Mouse (Mus musculus) myocyte (in vitro differentiated cells): ENCODE measurements at regions not wholly inside any gene's neighbourhood (a gene's known extent, or its start where the extent isn't known, plus 50 kb on each side); places are given as distances from the start of the nearest gene placed in this dataset.

Experiments
- H3K27me3 ChIP-seq: one replicate; pipeline ENCODE4 v1.6.1; 2011; ENCODE audit not compliant: control insufficient read depth, insufficient read depth, insufficient read length
- H3K36me3 ChIP-seq: one replicate; pipeline ENCODE4 v1.6.1; 2011; ENCODE audit not compliant: control insufficient read depth, insufficient read depth
- H3K4me2 ChIP-seq: one replicate; pipeline ENCODE4 v1.6.1; 2011; ENCODE audit warnings: low read depth, control low read depth
- H3K4me3 ChIP-seq: one replicate; pipeline ENCODE4 v1.5.1; 2011; ENCODE audit warnings: mild to moderate bottlenecking, control low read depth, moderate library complexity
- H3K79me2 ChIP-seq: one replicate; pipeline ENCODE4 v1.6.1; 2011; ENCODE audit not compliant: control insufficient read depth, insufficient read depth
- H3ac ChIP-seq: one replicate; pipeline ENCODE4 v1.6.1; 2011; ENCODE audit not compliant: control insufficient read depth, insufficient read length
- CEBPB ChIP-seq: IDR thresholded peaks from 2 replicates; pipeline ENCODE4 v1.6.1; 2011; ENCODE audit warnings: mild to moderate bottlenecking, moderate library complexity; ENCODE audit not compliant: poor library complexity, insufficient read depth, severe bottlenecking
- E2F4 ChIP-seq: IDR thresholded peaks from one replicate; pipeline ENCODE4 v1.6.1; 2011; ENCODE audit warnings: mild to moderate bottlenecking, control low read depth, moderate library complexity; ENCODE audit not compliant: insufficient read depth
- MAX ChIP-seq: IDR thresholded peaks from one replicate; pipeline ENCODE4 v1.6.1; 2011; ENCODE audit warnings: low read depth, mild to moderate bottlenecking, control low read depth
- MYOD1 ChIP-seq, 3 experiments: IDR thresholded peaks; one replicate each; pipeline ENCODE4 v1.6.1; 2011; ENCODE audit warnings: control low read depth in 2 of 3, low read depth in 2 of 3, mild to moderate bottlenecking in 2 of 3, moderate library complexity in 1 of 3; ENCODE audit not compliant: insufficient read length in 2 of 3, control insufficient read depth in 1 of 3
- MYOG ChIP-seq, 3 experiments: IDR thresholded peaks; one replicate each; pipeline ENCODE4 v1.6.1; 2011; ENCODE audit warnings: control low read depth in 2 of 3, low read depth in 2 of 3, mild to moderate bottlenecking in 2 of 3; ENCODE audit not compliant: insufficient read length in 2 of 3, control insufficient read depth in 1 of 3, insufficient read depth in 1 of 3
- POLR2A ChIP-seq: IDR thresholded peaks from one replicate; pipeline ENCODE4 v1.6.1; 2011; ENCODE audit warnings: low read depth, mild to moderate bottlenecking, control low read depth, moderate library complexity; ENCODE audit not compliant: insufficient read length
- POLR2AphosphoS2 ChIP-seq: IDR thresholded peaks from one replicate; pipeline ENCODE4 v1.6.1; 2011; ENCODE audit warnings: low read depth, control low read depth; ENCODE audit not compliant: insufficient read length
- REST ChIP-seq: IDR thresholded peaks from one replicate; pipeline ENCODE4 v1.6.1; 2011; ENCODE audit warnings: mild to moderate bottlenecking, control low read depth, moderate library complexity; ENCODE audit not compliant: insufficient read depth, insufficient read length
- SRF ChIP-seq: IDR thresholded peaks from one replicate; pipeline ENCODE4 v1.6.1; 2011; ENCODE audit warnings: low read depth; ENCODE audit not compliant: control insufficient read depth, insufficient read length
- TCF12 ChIP-seq: IDR thresholded peaks from one replicate; pipeline ENCODE4 v1.6.1; 2011; ENCODE audit warnings: mild to moderate bottlenecking, control low read depth; ENCODE audit not compliant: poor library complexity, insufficient read depth, severe bottlenecking
- TCF3 ChIP-seq: IDR thresholded peaks from one replicate; pipeline ENCODE4 v1.6.1; 2011; ENCODE audit warnings: low read depth, control low read depth; ENCODE audit not compliant: insufficient read length
- USF1 ChIP-seq: IDR thresholded peaks from one replicate; pipeline ENCODE4 v1.6.1; 2011; ENCODE audit warnings: low read depth, mild to moderate bottlenecking, control low read depth, moderate library complexity

DNA sequence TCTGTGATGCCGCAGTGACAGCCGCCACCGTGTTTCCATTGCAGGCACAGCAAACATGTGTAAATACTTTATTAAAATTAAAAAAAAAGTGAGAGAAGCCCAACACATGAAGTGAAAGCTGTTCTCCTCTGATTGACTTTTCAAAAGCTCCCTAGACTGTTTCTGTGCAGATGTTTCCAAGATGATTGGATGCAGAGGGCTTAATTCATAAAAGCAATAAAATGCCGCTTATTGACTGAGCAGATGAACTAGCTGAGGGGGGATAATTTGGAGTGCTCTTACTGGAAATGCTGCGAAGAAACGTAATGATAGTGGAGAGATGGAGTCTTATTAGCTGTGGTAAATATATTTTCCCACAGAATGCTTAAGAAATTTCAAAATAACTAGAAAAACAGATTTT is 170.4 kb downstream of the Rnf144a start:
- no peak for TF ChIP-seq TCF3
- H3K27me3 ChIP-seq: no peaks in the 10 kb centered on the region
- H3K36me3 ChIP-seq: no peaks in the 10 kb centered on the region
- H3ac ChIP-seq: no peak overlapping the region
- H3K79me2 ChIP-seq: no peaks in the 10 kb centered on the region
- no peak overlapping the region for H3K4me3 ChIP-seq
- no peak overlapping the region for H3K4me2 ChIP-seq

DNA sequence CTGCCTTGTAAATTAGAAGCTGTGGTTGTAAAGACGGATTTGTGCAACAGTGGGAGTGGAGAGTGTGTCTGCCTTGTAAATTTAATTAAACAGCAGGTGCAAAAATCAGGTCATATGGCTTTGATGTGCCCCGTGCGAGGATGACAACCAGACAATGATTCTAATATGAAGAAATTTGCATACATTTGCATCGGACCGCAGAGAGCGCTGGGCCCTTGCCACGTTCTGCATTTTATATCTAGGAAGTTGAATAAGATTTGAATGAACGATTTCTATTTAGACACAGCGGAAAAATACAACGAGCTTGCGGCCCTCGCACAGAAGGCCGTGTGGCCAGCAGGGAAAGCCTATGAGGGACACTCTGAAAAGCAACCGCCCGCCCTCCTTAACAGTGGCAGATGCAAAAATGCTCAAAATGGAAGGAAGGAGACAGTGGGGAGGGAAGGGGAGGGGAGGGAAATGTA is 187.5 kb downstream of the Rnf144a start:
- Histone ChIP-seq H3ac (no peak overlapping the region), H3K36me3 (no peaks in the 10 kb centered on the region), H3K4me3 (no peak overlapping the region), H3K27me3 (no peaks in the 10 kb centered on the region), H3K4me2 (no peak overlapping the region), H3K79me2 (no peaks in the 10 kb centered on the region)
- no peak for TF ChIP-seq TCF3
- no peak for TF ChIP-seq POLR2AphosphoS2
- no peak for TF ChIP-seq USF1
- TF ChIP-seq POLR2A: no peak
- TF ChIP-seq MYOG (IDR thresholded peaks at IDR 0.05; ENCODE audit: control insufficient read depth in 1 of 3, insufficient read depth in 1 of 3, insufficient read length in 2 of 3, low read depth in 2 of 3): no peak
- TF ChIP-seq MAX: no peak
- no peak for TF ChIP-seq CEBPB
- TF ChIP-seq TCF12: no peak
- no peak for TF ChIP-seq E2F4
- TF ChIP-seq SRF: no peak
- no peak for TF ChIP-seq REST

DNA sequence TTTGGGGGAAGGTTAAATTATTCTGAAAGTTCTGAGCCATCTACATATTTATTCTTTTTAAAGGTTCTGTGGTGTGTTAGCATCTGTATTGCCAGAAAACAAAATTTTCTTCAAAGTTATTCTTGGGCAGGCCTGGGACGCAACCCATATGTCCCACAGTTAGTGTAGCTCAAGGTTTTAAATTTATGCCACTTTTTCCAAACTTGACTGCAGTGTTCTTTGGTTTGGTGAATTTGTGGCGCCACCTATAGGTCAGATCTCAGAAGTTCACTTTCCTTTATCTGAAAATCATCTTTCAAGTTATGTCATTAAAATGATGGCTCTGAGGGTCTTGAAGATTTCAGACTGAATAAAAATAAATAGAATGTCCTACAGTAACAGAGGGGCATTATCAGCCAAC is 188.7 kb downstream of the Rnf144a start:
- Histone ChIP-seq H3K36me3 (no peaks in the 10 kb centered on the region), H3K79me2 (no peaks in the 10 kb centered on the region), H3K4me2 (no peak overlapping the region), H3K27me3 (no peaks in the 10 kb centered on the region), H3ac (no peak overlapping the region), H3K4me3 (no peak overlapping the region)
- no peak for TF ChIP-seq USF1
- no peak for TF ChIP-seq MYOD1 (IDR thresholded peaks at IDR 0.05; ENCODE audit: control insufficient read depth in 1 of 3, insufficient read length in 2 of 3, low read depth in 2 of 3)
- TF ChIP-seq POLR2AphosphoS2: no peak
- TF ChIP-seq SRF: no peak
- TF ChIP-seq MAX: no peak
- TF ChIP-seq REST: no peak
- TF ChIP-seq MYOG (IDR thresholded peaks at IDR 0.05; ENCODE audit: control insufficient read depth in 1 of 3, insufficient read depth in 1 of 3, insufficient read length in 2 of 3, low read depth in 2 of 3): no peak
- TF ChIP-seq CEBPB: no peak
- no peak for TF ChIP-seq TCF3
- TF ChIP-seq POLR2A: no peak
- no peak for TF ChIP-seq TCF12

DNA sequence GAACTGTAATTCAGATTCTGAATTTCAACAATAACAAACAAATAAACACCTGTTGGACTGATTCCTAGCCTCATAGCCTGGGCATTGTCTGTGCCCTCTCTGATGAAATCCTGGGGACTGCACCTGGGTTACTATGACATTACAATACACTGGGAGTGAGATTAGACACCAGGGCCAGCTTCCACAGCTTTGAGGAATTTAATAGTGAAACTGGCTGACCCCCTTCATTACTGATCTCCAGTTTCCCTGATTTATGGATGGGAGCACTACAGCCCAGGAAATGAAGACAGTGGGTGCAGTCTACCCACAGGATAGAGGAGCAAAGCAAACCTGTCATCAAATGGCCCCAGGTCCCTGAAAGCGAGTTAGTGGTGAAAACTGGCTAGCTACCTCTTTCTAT is 202.6 kb downstream of the Rnf144a start:
- no peak for TF ChIP-seq SRF
- TF ChIP-seq POLR2AphosphoS2: no peak
- no peak for TF ChIP-seq CEBPB
- no peak for TF ChIP-seq POLR2A
- no peak for TF ChIP-seq USF1
- TF ChIP-seq REST: no peak
- no peak for TF ChIP-seq TCF12
- no peak for TF ChIP-seq MAX
- no peak for TF ChIP-seq MYOD1 (IDR thresholded peaks at IDR 0.05; ENCODE audit: control insufficient read depth in 1 of 3, insufficient read length in 2 of 3, low read depth in 2 of 3)
- no peak for TF ChIP-seq TCF3
- no peak for TF ChIP-seq MYOG (IDR thresholded peaks at IDR 0.05; ENCODE audit: control insufficient read depth in 1 of 3, insufficient read depth in 1 of 3, insufficient read length in 2 of 3, low read depth in 2 of 3)
- TF ChIP-seq E2F4: no peak
- no peak overlapping the region for H3ac ChIP-seq
- no peaks in the 10 kb centered on the region for H3K27me3 ChIP-seq
- no peak overlapping the region for H3K4me2 ChIP-seq
- H3K79me2 ChIP-seq: no peaks in the 10 kb centered on the region
- H3K36me3 ChIP-seq: no peaks in the 10 kb centered on the region
- no peak overlapping the region for H3K4me3 ChIP-seq

DNA sequence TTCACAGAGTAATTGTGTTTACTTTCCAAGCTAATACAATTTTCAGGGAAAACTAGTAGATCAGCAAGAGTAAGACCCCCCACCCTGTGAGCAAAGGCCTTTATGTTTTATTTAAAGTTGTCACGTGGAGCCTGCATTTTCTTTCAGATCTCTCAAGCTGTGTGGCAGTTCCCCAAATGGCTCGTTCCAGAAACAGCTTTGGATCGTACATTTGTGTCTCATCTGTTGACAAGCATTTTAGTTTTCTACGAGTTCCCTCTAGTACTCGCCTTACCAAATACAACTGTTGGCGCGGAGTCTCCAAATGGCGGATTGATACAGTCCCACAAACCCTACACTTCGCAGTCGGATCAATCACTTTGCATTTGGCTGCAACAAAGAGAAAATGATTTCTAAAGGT is 203.6 kb downstream of the Rnf144a start:
- no peaks in the 10 kb centered on the region for H3K79me2 ChIP-seq
- H3K36me3 ChIP-seq: no peaks in the 10 kb centered on the region
- no peaks in the 10 kb centered on the region for H3K27me3 ChIP-seq
- H3ac ChIP-seq: no peak overlapping the region
- no peak overlapping the region for H3K4me3 ChIP-seq
- TF ChIP-seq TCF3: no peak
- no peak for TF ChIP-seq MYOD1 (IDR thresholded peaks at IDR 0.05; ENCODE audit: control insufficient read depth in 1 of 3, insufficient read length in 2 of 3, low read depth in 2 of 3)
- no peak for TF ChIP-seq POLR2AphosphoS2
- TF ChIP-seq USF1: no peak
- no peak for TF ChIP-seq POLR2A
- TF ChIP-seq TCF12: no peak
- TF ChIP-seq SRF: no peak
- no peak for TF ChIP-seq REST
- no peak for TF ChIP-seq MYOG (IDR thresholded peaks at IDR 0.05; ENCODE audit: control insufficient read depth in 1 of 3, insufficient read depth in 1 of 3, insufficient read length in 2 of 3, low read depth in 2 of 3)
- no peak for TF ChIP-seq E2F4
- TF ChIP-seq MAX: no peak
- TF ChIP-seq CEBPB: no peak
- H3K4me2 ChIP-seq: no peak overlapping the region
